Mouse (Mus musculus) ES-E14 (cell line): ENCODE results near the gene Cpa4. TPM values are rescaled to one million over a fixed set of nuclear protein-coding genes. Genes with fewer than 3 reads are reported as not detected.

Experiments
- DNase-seq: peaks from one replicate; pipeline ENCODE4 v3.0.0-alpha.2; 2013; ENCODE audit warnings: low read depth, low spot score
- H3K27ac ChIP-seq: 2 replicates; pipeline ENCODE4 v1.5.1; 2012; ENCODE audit warnings: low read depth, mild to moderate bottlenecking, low read length, moderate library complexity, mixed read lengths; ENCODE audit not compliant: poor library complexity, insufficient read depth, severe bottlenecking
- H3K36me3 ChIP-seq: 2 replicates; pipeline ENCODE4 v1.6.1; 2012; ENCODE audit warnings: mild to moderate bottlenecking, low read length, moderate library complexity, mixed read lengths; ENCODE audit not compliant: control insufficient read depth, poor library complexity, insufficient read depth, severe bottlenecking
- H3K4me1 ChIP-seq, 2 experiments: fragments of 150-350 bp in 1 of 2; sonication (generic) in 1 of 2; 2 replicates each; pipeline ENCODE4 v1.6.1; 2012; ENCODE audit warnings: low read length in 2 of 2, mild to moderate bottlenecking in 1 of 2, mixed read lengths in 1 of 2; ENCODE audit not compliant: control insufficient read depth in 2 of 2, insufficient read depth in 2 of 2, poor library complexity in 1 of 2
- H3K4me3 ChIP-seq, 2 experiments: fragments of 150-350 bp in 1 of 2; sonication (generic) in 1 of 2; 2 replicates each; pipeline ENCODE4 v1.5.1; 2012; ENCODE audit warnings: low read length in 2 of 2, low read depth in 1 of 2, mild to moderate bottlenecking in 1 of 2, mixed read lengths in 1 of 2; ENCODE audit not compliant: insufficient read depth in 1 of 2, poor library complexity in 1 of 2, severe bottlenecking in 1 of 2
- H3K9ac ChIP-seq: 2 replicates; pipeline ENCODE4 v1.6.1; 2012; ENCODE audit warnings: low read depth, mild to moderate bottlenecking, low read length, mixed read lengths; ENCODE audit not compliant: poor library complexity, insufficient read depth, severe bottlenecking
- H3K9me3 ChIP-seq: fragments of 150-350 bp; sonication (generic); 2 replicates; pipeline ENCODE4 v1.6.1; 2012; ENCODE audit warnings: low read depth, mild to moderate bottlenecking, low read length; ENCODE audit not compliant: control insufficient read depth, insufficient read depth
- CHD2 ChIP-seq: IDR thresholded peaks from 2 replicates; pipeline ENCODE4 v1.6.1; 2014; ENCODE audit warnings: mild to moderate bottlenecking, low read depth, low read length, inconsistent platforms
- HCFC1 ChIP-seq: IDR thresholded peaks from 2 replicates; pipeline ENCODE4 v1.6.1; 2012; ENCODE audit warnings: low read length, inconsistent platforms, borderline replicate concordance; ENCODE audit not compliant: insufficient read depth
- MAFK ChIP-seq: IDR thresholded peaks from 2 replicates; pipeline ENCODE4 v1.6.1; 2014; ENCODE audit warnings: mild to moderate bottlenecking, low read depth, low read length, inconsistent platforms; ENCODE audit not compliant: insufficient read depth
- ZC3H11A ChIP-seq: IDR thresholded peaks from 2 replicates; pipeline ENCODE4 v1.6.1; 2012; ENCODE audit warnings: low read depth, mild to moderate bottlenecking, inconsistent platforms, low read length, borderline replicate concordance
- ZNF384 ChIP-seq: IDR thresholded peaks from 2 replicates; pipeline ENCODE4 v1.6.1; 2012; ENCODE audit warnings: low read depth, low read length, inconsistent platforms
- in situ Hi-C, 2 experiments: fragments of 600-800 bp; cut with MboI; formaldehyde crosslinking; loops; one replicate each; pipeline ENCODE4 v1.15.1; 2025; ENCODE audit warnings: low sequenced_read_pairs in 2 of 2, inconsistent platforms in 1 of 2; ENCODE audit not compliant: unreplicated experiment in 2 of 2
- total RNA-seq: library from RNA; depleted of rRNA; stranded (reverse); fragments of 300-350 nt; gene quantifications from 2 replicates; pipeline ENCODE4 v1.2.3, GENCODE M21; 2012

Cpa4 gene
- total RNA-seq, 1 experiment: not detected

DNA sequence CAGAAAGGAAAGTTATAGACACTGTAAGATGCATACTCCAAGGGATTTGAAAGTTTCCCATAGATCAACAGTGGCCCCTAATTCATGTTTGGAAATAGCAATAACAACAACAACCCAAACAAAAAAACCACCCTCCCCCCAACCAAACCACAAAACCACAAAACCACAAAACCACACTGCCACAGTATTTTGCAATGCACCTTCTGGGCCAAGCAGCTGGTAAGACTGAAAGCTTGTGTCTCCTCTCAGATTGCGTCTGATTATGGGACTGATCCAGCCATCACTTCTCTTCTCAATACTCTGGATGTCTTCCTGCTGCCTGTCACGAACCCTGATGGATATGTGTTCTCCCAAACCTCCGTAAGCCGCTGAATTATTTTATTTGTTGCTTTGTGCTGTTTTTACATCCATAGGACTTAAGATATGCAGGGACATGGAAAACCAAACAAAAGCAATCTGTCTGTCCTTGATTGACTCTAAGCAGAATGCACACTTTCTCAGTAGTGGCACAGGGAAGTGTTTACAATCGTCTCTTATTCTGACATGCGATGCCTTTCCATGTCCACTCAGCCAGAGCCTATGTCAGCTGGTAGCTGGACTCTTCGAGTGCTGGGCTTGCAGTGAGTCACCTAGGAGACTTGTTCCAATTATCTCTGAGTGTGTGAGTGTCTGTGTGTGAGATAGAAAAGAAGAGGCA lies 17.5 kb upstream of the Cpa4 start:
- Histone ChIP-seq H3K27ac (no peak overlapping the region), H3K9me3 (no peaks in the 10 kb centered on the region), H3K36me3 (no peaks in the 10 kb centered on the region), H3K9ac (no peak overlapping the region), H3K4me1 (peaks cover 7 to 11% of the 10 kb centered on the region in 2 experiments; a peak in 3 of 4 replicates), H3K4me3 (no peak overlapping the region)
- TF ChIP-seq MAFK: no peak
- no peak for TF ChIP-seq ZC3H11A
- TF ChIP-seq ZNF384: no peak
- TF ChIP-seq HCFC1: no peak
- TF ChIP-seq CHD2: no peak
- in situ Hi-C loops: no loop called here
- no peak for DNase-seq

DNA sequence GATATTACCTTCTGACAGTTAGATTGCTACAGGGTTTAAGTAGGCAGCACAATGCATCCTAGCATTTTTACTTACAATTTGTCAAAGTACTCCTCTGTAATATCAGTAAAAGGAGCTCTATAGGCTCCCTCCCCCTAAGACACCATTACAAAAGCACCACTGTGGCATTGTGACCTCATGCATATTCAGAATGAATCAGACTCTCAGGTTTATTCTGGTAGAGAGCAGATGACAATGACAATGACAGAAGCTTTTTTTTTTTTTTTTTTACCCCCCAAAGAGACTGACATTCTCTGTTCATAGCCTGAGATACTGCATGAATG lies 17.0 kb upstream of the Cpa4 start:
- H3K9ac ChIP-seq: no peak overlapping the region
- no peak for TF ChIP-seq HCFC1
- TF ChIP-seq ZNF384: 0 out of 2 replicates have a peak, but pooled peaks have one; percentile 50
- no peak overlapping the region for H3K4me3 ChIP-seq
- H3K4me1 ChIP-seq: peaks cover 7 to 11% of the 10 kb centered on the region in 2 experiments; a peak in 3 of 4 replicates
- no peaks in the 10 kb centered on the region for H3K36me3 ChIP-seq
- no peaks in the 10 kb centered on the region for H3K9me3 ChIP-seq
- in situ Hi-C loops: no loop called here
- DNase-seq: no peak
- H3K27ac ChIP-seq: no peak overlapping the region

DNA sequence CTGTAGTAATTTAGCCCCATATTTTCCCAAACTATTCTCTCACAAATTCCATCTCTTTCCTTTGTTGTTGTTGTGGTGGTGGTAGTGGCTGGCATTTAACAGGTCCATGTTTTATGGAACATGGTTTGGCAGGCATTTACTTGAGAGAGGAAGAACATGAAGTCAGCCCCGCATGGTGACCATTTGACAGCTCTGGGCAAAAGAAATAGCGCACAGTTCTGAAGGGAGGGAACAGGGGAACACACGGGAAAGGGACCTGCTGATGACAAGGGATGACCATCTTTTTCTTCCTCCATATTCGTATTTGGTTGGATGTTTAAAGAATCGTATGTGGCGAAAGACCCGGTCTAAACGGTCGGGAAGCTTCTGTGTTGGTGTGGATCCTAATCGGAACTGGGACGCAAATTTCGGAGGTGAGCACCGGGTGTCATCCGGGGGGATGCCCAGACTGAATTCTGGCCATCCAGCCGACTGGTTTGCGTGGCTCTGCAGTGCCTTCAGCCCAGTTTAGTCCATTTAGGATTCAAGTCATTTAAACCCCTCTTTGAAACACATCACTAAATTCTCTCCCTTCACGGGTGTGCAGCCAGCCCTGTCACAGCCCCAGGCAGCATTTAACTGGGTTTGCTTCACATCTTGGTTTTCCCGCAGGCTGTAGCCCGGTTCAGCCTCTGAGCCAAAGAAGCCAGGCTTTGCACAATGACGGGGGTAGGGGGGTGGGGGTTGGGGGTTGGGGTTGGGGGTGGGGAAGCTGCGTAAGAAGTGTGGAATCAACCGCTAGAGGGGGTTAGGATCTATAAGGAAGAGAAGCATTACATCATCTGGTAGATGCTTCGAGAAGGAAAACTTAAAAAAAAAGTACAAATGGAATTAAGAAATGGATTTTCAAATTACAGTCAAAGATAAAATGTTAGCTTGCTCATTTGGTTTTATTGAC lies 16.3 kb upstream of the Cpa4 start:
- Histone ChIP-seq H3K4me3 (peak overlapping the region in 1 of 2 experiments; percentile 34; a peak in 1 of 4 replicates), H3K4me1 (peaks cover 4 to 8% of the 10 kb centered on the region in 2 experiments; a peak in 2 of 4 replicates), H3K9ac (no peak overlapping the region)

DNA sequence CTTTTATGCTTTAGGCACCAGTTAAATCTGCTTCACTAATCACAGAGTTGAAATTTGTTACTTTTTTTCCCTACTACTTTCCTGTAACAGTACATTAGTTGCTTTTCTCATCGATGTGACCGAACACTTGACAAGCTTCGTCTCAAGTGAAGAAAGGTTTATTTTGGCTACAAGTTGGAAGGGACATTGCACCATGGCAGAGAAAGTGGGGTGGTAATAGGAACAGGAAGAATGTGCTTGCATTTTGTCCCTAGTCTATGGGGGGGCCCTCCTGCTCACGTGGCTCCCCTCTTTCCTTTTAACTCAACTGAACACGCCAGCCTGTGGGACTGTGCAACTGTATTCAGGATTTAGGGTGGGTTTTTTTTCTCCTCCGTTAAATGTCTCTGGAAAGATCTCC lies 15.5 kb upstream of the Cpa4 start:
- peaks cover 4 to 8% of the 10 kb centered on the region in 2 experiments; a peak in 2 of 4 replicates for H3K4me1 ChIP-seq

More for the DNA sequence above, 16.3 kb upstream of the Cpa4 start:
- Histone ChIP-seq H3K36me3 (no peaks in the 10 kb centered on the region), H3K9me3 (no peaks in the 10 kb centered on the region), H3K27ac (no peak overlapping the region)
- no peak for DNase-seq
- in situ Hi-C loops: no loop called here
- TF ChIP-seq ZC3H11A (no peak), ZNF384 (peak; percentile 73)

More for the DNA sequence above, 15.5 kb upstream of the Cpa4 start:
- Histone ChIP-seq H3K9ac (no peak overlapping the region), H3K36me3 (no peaks in the 10 kb centered on the region), H3K4me3 (no peak overlapping the region), H3K27ac (no peak overlapping the region), H3K9me3 (no peaks in the 10 kb centered on the region)
- no peak for DNase-seq
- no peak for TF ChIP-seq ZC3H11A
- no peak for TF ChIP-seq MAFK
- TF ChIP-seq ZNF384: no peak
- no peak for TF ChIP-seq CHD2
- no peak for TF ChIP-seq HCFC1
- in situ Hi-C loops: no loop called here
